Mouse (Mus musculus): Measurements from ENCODE around the gene Epor.

Gene Epor

GRCm38 (mm10) chr9:21935466-21936131 lies 27.7 kb downstream of the Epor start:
- no peak for DNase-seq

GRCm38 (mm10) chr9:21934021-21934420 lies 29.3 kb downstream of the Epor start:
- DNase-seq = no peak

GRCm38 (mm10) chr9:21932445-21933137 lies 30.7 kb downstream of the Epor start:
- no peak for DNase-seq

GRCm38 (mm10) chr9:21932006-21932405 lies 31.3 kb downstream of the Epor start:
- DNase-seq = no peak

GRCm38 (mm10) chr9:21929208-21929607 lies 34.1 kb downstream of the Epor start:
- DNase-seq = no peak

DNA sequence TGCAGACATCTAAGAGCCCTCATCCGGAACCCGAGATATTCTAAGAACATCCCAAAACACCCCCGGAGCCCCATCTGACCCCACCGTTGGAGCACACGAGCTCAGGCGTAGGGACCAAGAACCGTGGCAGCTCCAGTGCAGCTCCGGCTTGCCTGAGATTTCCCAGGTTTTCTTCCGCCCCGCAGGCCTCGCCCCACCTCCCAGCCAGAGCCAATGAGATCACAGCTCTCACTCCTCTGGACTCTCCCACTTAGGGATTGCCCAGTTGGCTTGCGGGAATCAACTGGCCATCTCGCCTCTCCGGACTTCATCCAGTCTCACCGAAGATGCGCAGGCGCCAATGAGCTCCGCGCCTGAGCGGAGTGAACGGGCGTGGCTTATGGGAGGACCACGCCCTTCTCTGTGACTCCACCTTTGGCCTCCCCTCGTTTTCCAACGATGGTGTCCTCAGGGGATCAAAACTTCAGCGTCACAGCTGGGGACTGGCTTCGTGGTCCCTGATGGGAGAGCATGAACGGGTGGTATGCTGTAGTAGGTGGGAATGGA lies 36.0 kb downstream of the Epor start, which contains the start of the genes Ccdc159 and Tmem205:
Gene Ccdc159, plus strand, starts transcription at position 264 of the 546 bp plus-strand sequence.
Gene Tmem205, minus strand, starts transcription at position 349 of the 546 bp plus-strand sequence.
- no peak for DNase-seq

DNA sequence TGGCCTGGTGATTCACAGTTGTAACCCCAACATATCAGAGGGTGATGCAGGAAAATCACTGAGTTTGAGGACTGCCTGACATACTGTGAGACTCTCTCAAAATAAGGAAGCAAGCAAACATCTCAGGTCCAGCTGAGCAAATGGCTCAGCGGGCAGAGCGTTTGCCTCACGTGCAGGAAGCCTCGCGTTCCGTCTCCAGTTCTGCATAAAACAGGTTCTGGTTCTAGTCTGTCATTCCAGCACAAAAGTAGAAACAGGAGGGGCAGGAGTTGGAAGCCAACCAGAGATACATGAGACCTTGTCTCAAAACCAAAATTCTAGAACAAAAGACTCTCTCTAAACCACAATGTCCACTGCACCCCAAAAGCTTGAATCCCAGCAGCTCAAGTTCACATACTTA lies 36.5 kb downstream of the Epor start:
- DNase-seq = no peak

DNA sequence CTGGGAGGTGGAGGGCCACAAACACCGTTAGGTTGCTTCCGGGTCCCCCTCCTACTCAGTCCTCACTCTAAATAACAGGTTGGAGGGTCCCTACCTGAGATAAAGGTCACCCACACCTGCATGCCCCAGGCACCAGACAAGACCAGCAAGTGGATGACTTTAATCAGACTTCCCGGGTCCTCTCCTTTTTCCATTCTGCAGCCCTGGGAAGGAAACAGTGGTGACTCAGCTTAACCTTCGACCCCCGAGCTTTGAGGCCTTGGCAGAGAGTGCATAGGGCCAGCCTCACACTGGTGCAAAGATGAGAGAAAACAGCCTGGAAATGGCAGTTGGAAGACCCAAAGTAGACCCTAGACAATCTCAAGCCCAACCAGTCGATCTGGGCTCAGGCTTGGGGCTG lies 37.2 kb downstream of the Epor start:
- DNase-seq = no peak

GRCm38 (mm10) chr9:21925506-21925905 lies 37.8 kb downstream of the Epor start:
- no peak for DNase-seq

DNA sequence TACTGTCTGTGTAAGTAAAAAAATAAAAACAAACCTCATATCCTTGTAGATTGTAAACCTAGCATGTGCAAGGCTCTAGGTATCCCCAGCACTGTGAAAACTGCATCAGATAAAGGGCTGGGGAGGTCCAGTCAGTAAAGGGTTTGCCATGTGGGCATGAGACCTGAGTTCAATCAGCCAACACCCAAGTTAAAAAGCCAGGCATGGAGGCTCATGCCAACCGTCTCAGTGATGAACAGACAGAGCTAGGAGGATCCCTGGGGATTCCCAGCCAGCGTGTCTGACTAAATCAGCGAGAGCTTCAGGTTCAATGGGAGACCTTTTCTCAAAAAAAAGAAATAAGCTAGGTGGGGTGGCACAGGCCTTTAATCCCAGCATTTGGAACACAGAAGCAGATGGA lies 38.3 kb downstream of the Epor start:
- no peak for DNase-seq

GRCm38 (mm10) chr9:21924099-21924493 lies 39.2 kb downstream of the Epor start:
- no peak for DNase-seq

DNA sequence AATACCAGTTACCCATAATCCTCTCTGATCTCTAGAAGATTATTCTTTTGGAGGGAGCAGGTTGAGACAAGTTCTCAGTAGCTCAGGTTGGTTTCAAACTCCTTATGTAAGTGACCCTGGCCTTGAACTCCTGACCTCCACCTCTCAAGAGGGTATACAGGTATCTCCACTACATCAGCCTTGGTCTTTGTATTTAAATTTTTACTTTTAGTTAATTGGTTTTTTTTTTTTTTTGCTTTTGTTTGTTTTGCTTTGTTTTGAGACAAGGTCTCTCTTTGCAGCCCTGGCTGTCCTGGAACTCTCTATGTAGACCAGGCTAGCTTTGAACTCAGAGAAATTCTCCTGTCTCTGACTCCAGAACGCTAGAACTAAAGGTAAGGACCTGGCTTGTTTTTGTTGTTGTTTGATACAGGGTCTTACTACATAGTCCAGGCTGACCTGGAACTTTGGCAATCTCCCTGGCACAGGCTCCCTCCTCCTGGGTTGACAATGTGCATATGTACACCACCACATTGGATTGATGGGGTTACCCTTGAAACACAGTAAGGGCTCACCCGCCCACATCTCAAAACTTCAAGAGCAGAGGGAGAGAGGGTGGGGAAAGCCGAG lies 39.7 kb downstream of the Epor start:
- DNase-seq = no peak

DNA sequence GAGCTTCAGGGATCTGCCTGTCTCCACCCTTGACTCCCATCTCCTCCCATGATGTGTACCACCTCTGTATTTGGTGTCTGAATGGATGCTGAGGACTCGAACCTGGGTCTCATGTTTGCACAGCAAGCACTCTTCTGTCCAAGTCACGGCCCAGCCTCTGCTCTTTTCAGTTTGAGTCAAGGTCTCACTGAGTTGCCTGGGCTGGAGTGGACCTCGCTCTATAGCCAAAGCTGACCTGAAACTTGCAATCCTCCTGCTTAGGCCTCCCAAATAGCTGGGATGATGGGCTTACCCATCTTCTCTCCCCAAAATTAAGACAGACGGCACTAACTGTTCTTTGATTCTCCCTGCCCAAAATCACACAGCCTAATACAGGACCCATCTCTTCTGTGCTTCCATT lies 40.3 kb downstream of the Epor start:
- no peak for DNase-seq

DNA sequence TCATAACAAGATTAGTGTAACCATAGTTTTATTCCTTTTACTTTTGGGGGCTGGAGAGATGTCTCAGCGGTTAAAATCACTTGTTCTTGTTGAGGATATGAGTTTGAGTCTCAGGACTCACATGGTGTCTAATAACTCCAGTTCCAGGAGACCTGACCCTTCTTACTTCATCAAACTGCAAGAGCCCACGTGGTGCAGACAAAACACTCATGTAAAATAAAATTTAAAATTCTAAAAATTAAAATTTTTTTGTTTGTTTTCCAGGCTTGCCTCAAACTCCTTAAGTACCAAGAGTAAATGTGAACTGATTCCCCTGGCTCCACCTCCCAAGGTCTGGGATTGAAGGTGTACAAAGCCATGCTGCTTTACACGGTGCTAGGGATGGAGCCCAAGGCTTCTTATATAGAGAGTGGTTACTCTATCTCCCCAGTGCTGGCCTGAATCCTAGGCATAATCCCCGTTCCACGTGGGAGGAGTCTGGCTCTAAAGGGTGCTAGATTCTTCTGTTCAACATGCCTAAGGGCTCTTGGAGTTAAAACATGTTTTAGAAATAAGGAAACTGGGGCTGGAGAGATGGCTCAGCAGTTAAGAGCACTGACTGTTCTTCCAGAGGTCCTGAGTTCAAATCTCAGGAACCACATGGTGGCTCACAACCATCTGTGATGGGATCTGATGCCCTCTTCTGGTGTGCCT lies 44.5 kb downstream of the Epor start:
- DNase-seq = no peak

DNA sequence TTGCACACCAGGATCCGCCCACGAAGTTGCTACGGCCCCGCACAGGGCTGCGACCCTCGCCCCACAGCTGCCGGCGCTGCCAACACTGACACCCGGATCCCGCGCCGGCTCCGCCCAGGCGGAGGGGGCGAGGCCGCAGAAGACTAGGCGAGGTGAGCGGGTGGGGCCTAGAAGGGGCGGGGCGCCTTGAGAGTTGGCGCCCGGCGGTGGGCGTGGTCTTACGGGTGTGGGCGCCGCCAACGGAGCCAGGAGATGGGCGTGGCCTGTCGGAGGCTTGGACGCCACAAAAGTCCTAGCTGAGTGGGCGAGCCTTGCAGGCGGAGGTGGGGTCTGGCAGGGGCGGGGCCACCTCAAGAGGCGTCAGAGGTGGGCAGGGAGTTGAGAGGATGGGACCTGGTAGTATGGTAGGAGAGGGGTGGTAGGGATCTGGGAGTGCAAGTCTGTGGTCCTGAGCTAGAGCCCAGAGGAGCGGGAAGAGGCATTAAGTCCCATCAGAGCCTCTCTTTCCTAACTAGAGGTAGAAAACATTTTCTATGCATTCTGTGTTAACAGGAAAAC lies 45.2 kb downstream of the Epor start, which contains the start of gene Rab3d:
Gene Rab3d, minus strand, starts transcription at position 158 of the 558 bp plus-strand sequence.
- DNase-seq = peak; percentile 94

DNA sequence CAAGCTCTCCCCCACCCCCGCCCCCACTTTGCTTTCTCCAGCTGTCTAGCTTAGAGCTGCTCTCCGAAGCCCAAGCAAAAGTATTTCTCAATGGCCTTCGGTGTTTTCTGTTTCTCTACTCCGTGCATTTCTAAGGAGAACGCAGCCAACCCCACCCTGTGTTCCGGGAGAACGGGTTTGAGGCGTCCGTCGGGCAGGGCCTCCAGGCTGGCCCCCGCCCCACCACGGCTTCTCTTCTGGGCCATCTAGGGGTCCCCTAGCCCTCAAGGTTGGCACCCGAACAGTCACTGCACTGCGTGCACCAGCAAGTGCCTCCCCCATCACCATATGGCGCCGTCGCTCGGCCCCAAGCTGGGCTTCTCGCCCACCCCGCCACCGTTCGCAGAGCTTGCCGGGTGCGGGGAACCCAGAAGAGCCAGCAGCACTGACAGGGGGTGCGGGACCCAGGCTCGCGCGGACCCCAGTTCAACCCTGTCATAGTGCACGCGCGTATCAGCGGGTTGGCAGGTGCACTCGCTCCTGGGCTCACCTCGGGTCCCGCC lies 45.7 kb downstream of the Epor start:
- DNase-seq = no peak

DNA sequence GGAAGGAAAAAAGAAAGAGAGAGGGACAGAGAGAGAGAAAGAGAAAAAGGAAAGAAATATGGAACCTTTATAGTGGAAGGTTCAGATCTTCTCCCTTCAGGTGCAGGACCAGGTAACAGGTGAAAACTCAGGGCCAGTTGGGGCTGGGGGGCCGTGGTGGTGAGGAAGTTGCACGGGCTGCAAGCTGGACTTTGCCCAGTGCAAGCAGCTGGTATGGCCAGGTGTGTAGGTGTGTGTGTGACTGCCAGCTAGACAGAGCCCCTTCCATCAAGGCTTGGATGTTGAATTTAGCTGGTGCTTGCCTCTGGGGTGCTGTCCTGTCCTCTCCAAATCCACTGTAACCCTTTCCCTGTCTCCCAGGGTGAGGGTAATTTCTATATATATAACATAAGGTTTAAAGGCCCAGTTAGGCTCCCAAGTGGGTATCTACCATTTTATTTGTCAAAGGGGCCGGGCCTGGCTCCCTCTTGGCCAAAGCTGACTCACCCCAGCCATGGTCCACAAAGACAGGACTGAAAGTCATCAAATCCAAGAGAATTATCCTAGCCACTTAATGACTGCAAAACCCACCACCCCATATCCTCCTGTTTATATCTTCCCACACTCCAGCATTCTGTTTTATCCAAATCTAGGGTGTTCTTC lies 46.3 kb downstream of the Epor start:
- no peak for DNase-seq

GRCm38 (mm10) chr9:21909474-21910223 lies 53.7 kb downstream of the Epor start:
- DNase-seq = no peak

All from B cell, adult 2 months (primary cell).